Mouse (Mus musculus) ZHBTc4 (cell line): ENCODE data around the gene Vmn1r139.
"Not testable (repeated sequence)": the region's sequence is repeated elsewhere in the genome, so short reads cannot be mapped to it uniquely, and the experiment has no call there.

Source experiments
- DNase-seq: peaks from one replicate; pipeline ENCODE4 v3.0.0-alpha.2; 2011; ENCODE audit warnings: low read depth, low spot score

Vmn1r139 gene

GRCm38 (mm10) chr7:22068757-22069156 lies at the start of gene Vmn1r139:
TSS of gene Vmn1r139 (plus strand) at chr7:22069057.
- DNase-seq = not testable (repeated sequence)

GRCm38 (mm10) chr7:22028797-22029196 lies 40.1 kb upstream of the Vmn1r139 start, which contains the start of gene Vmn1r138:
TSS of gene Vmn1r138 (minus strand) at chr7:22028897.
- DNase-seq = not testable (repeated sequence)

GRCm38 (mm10) chr7:22056205-22056604 lies 12.7 kb upstream of the Vmn1r139 start, which contains the start of gene Gm6176:
TSS of gene Gm6176 (minus strand) at chr7:22056305.
- not testable (repeated sequence) for DNase-seq

GRCm38 (mm10) chr7:22118145-22118544 lies 49.3 kb downstream of the Vmn1r139 start, which contains the start of gene Gm16451:
TSS of gene Gm16451 (minus strand) at chr7:22118245.
- not testable (repeated sequence) for DNase-seq

- DNase-seq = not testable (repeated sequence)
Observed at GRCm38 (mm10) chr7:22134641-22135040, 65.8 kb downstream of the Vmn1r139 start, which contains the start of gene Gm10666. TSS of gene Gm10666 (minus strand) at chr7:22134741.
